Mouse (Mus musculus): ENCODE results near the gene Dpf3. TPM values are rescaled to one million over a fixed set of nuclear protein-coding genes. Genes with fewer than 3 reads are reported as not detected.

Gene Dpf3
- total RNA-seq, 2 experiments from 2014 or later, result 21.2 to 28.7 TPM

DNA sequence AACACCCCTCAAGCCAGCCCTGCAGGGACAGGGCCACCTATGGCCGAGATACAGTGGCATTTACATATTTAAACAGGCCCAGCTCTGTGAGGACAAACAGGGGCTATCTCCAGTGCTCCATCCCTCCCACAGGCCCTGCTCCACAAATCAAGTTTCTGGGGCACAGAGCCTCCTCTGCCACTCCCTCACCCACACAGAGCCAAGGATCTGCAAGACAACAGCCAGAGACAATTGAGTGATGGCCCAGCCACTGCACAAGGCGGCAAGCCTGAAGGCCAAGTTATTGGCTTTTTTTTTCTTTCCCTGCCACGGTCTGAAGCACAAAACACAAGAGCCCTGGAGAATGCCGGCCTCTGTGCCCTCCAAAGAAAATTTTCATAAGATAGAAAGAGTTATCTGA lies 178.9 kb downstream of the Dpf3 start:
- no peak for DNase-seq (ENCODE audit: extremely low spot score in 1 of 2, low spot score in 1 of 2)

DNA sequence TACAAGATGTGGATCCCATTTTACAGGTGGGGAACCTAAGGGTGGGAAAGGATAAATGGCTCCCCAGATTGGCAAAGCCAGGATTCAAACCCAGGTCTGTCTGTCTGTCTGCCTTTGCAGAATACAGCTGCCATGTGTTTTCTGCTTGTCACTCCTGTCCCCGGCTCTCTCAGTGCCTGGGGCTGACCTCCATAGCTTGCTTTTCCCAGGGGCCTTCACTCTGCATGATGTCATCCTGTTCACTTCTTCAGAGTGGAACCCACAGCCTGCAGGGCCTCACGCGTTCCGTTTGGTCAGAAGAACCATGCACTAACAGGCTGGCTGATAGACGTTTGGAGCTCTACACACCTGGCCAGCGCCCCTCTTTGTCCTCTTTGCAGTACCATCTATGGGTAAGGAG lies 184.3 kb downstream of the Dpf3 start:
- no peak for DNase-seq (ENCODE audit: extremely low spot score in 1 of 2, low spot score in 1 of 2)

DNA sequence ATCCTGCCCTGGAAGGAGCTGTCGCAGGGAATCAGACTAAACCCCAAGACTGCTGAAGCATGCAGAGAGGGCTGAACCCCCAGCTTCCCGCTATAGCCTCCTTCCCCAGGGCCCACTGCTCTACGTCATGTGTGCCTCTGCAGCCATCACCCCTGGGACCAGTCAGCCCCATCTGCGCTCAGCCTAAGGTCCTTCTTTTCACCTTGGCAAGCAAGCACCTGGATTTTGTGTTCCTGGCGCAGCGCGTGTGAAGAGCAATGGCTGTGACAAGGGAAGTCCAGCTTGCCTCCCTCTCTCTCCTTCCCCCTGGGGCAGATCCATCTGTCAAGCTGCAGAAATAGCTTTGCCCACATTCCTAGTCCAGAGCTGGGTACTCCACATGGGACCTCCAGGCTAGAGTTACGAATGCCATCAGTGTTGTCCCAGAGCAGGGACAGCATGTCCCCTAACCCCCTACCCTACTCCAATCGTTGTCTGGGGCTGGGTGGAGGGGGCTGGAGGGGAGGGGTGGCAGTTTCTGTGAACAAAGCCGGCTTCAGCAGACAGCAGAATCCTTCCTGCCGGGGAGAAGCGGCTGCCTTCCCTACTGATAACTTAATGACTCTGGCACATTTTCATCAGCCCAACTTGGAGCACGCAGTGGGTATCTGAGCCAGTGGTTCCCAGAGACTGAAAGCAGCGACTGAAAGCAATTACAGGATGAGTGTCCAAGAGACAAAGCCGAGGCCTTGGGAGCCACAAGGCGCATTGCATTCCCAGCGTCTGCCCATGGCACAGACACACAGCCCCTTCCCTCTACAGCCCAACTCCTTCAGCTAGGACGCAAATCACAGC lies 185.0 kb downstream of the Dpf3 start:
- DNase-seq (ENCODE audit: extremely low spot score in 1 of 2, low spot score in 1 of 2), result peak in 1 of 2 experiments; percentile 25

DNA sequence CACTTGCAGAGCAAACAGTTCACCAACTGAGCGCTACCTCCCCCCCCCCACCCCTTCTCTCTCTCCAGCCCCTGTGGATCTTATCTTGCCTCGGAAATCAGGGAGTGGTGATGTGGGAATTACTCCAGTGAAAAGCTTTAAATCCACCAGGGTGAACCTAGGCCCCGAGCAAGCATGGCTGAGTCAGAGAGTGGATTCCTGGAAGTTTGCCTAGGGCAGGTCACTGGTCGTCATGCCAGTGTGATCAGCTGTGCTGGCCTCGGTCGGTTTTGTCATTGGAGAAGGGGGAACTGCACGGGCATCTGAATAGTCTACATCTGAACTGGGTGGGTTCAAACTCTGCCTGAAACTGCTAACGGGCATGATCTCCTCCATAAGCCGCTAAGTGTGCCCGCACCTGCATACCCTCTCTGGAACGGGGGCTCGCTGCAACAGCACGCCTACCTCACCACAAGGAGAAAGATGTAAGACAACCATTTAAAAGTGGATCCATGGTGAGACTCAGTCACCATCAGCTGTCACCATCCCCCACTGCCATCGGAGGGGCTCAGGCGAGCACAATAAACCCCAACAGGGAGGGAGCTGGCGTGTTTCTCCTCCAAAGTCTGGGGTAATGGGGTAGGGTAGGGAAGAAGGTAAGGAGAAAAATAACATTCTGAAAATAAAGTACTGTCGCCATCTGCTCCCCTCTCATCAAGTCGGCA lies 185.7 kb downstream of the Dpf3 start:
- no peak for DNase-seq (ENCODE audit: extremely low spot score in 1 of 2, low spot score in 1 of 2)

DNA sequence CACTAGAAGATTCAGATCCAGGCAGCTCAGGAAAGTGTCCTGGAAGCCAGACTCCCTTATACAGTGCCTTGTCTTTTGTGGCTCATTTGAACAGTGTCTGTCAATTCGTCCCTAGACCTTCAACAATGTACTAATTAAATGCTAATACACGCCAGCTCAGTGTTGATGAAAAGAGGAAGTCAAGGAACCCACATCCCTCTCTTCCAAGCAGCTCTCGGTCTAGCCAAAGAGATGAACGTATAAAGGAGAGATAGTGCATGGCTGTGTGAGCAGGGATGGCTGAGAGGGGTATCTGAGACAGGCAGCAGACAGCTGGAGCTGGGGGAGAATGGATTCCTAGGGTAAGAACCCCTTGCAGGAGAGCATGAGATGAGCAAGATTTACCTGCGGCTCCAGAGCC lies 189.2 kb downstream of the Dpf3 start:
- no peak for DNase-seq (ENCODE audit: extremely low spot score in 1 of 2, low spot score in 1 of 2)

DNA sequence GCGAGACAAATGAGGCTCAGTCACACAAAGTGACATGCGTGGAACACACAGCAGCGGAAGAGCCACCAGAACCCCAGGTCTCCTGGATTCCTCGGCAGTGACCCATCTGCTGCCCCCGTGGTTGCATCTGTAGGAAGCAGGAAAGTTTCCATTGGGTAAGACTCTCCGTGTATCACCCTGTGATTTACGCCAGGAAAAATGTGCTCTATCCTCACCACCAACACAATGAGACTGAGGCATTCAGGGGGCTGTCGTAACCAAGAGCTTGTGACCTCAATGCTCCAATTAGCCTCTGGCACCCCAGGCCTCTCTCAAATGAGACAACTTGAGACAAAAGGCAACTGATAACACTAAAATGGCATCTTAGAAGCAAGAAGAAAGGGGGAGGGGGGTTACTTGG lies 192.5 kb downstream of the Dpf3 start:
- DNase-seq (ENCODE audit: extremely low spot score in 1 of 2, low spot score in 1 of 2), result no peak

DNA sequence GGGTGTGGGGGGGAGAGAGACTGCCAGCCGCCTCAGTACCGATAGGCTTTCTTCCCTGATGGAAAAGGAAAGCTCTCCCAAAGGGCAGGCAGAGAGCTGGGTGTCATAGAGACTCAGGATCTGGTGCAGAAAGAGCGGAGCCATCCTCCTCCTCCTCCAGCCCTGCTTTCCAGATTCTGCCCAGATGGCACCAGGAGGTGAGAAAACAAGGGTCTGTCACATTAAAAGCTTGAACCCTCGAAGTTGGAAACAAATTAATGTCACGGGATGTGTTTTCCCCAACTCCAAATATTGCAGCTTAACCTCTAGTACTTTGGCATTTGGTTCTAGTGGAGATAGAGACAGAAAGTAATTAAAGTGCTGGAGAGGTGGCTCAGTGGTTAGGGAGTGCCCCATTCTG lies 195.6 kb downstream of the Dpf3 start:
- no peak for DNase-seq (ENCODE audit: extremely low spot score in 1 of 2, low spot score in 1 of 2)

DNA sequence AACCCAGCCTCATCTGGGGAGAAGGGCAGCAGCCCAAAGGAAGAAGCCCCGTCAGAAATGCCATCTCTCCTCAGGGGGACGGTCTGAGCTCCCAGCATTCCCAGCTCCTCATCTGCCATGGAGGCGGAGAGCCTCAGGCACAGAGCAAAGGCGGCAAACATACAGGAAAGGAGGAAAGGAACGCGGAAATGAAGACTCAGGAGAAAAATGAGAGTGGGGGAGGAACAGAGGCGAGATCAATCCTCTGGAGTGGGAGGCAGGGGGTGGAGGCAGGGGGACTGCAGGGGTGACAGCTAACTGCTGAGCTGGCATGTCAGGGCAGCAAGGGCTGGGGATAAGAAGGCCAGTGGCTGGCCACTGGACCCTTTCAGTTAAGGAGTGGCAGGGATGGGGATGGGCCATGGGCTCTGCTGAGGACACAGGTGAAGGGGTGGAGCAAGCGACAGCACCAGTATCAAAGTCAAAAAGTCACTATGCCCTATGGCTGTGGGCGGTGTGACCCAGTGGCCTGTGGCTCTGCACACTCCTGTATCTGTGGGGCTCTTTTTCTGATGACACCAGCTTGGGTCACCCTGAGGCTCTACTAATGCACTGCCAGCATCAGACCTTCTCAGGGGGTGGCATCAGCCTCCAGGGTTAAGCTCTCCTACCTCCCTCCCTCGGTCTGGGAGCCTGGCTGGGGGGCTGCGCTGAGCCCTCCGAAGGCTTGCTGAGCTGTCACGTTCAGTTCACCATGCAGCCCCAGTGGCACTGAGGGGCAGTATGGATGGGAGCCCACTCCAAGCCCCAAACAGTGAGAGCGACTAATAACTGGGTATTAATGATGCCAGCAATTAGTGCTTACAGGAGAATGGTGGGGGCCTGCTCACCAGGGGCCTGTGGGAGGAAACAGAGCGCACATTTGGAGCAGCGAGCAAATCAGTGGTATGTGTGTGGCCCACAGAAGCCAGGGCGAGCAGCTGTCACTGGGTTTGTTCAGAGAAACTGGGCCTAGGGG lies 200.7 kb downstream of the Dpf3 start:
- DNase-seq (ENCODE audit: extremely low spot score in 1 of 2, low spot score in 1 of 2), result peak in 1 of 2 experiments; percentile 30

DNA sequence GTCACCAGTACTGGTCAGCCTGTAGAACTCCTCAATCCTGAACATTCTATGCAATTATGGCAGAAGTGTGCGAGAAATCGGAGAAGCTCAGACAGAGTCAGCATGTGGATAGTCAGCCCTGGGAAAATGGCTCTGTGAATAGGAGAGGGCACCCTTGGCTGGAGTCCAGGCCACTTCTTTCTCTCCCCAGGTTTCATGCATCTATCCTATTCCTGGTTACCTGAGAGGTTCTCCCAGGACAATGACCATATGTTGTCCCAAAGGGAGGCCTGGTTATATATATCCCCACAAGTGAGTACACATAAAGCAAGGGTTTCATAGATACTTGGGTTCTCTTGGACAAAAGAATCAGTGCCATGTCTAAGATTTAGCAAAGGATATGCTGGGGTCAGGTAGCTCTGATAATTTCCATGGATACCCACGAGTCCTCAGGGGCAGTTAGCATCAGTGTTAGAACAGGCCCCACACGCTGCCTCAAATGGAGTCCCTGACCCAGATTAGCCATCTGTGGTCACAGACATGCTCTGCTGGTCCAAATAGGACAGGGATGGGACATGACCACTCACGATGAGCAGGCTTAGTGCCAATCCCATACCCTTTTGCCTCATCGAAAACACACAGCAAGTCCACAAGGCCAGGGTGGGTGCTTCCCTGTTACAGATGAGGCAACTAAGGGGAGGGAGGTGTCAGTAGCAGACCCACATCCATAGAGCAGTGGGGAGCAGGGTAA lies 203.8 kb downstream of the Dpf3 start:
- DNase-seq (ENCODE audit: extremely low spot score in 1 of 2, low spot score in 1 of 2), result no peak

DNA sequence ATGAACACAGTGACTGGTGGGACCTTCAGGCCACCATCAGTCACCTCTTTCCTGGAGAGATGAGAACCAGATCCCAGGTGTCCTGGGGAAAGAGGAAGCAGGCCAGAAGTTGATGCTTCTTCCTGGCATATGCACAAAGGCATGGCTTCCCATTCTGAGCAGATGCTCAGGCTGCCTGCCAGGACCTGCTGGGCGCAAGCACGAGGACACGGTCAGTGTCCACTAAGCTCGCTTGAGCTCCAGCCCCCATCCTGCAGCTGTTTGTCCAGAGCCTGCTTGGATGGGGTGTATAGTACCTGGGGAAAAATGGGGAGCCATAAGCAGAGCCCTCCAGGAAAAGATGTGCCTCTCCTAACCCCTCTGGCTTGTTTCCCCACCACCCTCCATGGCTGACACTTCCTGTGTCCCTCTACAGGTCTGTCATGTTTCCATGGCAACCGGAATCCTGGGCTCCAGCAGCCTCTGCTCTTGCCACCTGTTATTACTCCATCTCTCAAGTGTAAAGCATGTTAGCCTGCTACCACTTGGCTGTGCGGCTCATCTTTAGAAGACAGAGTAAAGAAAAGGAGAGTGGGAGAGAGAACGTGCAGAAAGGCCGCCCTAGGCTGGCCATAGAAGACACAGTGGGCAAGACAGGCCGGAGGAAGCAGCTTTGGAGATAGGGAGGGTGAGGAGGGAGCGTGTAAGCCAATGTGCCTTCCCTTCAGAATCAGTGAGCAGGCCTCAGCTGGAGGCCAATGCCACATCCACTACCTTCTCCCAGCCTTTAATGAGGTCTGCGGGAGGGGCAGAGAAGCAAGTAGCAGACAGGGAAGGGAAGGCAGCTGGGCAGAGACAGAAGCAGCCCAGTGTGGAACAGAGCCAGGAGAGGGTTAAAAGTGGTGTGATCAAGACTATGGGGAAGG lies 209.7 kb downstream of the Dpf3 start:
- no peak for DNase-seq (ENCODE audit: extremely low spot score in 1 of 2, low spot score in 1 of 2)

DNA sequence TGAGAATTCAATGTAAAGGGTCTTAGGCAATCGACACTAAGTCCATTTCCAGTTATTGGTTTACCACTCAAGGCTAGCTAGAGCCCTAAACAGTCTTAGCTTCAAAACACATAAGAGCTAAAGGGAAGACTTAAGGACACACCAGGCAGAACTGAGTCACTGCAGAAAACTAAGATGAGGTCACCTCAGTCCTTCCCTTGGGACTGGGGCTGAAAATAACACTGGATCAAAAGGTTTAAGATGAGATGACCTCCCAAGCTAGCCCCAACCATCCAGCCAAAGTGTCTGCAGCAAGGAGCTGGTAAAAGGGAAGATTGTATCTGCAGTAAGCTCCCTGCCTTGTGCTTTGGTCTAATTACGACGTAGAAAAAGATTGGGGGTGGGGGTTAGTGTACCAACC lies 216.3 kb downstream of the Dpf3 start:
- DNase-seq (ENCODE audit: extremely low spot score in 1 of 2, low spot score in 1 of 2), result no peak

DNA sequence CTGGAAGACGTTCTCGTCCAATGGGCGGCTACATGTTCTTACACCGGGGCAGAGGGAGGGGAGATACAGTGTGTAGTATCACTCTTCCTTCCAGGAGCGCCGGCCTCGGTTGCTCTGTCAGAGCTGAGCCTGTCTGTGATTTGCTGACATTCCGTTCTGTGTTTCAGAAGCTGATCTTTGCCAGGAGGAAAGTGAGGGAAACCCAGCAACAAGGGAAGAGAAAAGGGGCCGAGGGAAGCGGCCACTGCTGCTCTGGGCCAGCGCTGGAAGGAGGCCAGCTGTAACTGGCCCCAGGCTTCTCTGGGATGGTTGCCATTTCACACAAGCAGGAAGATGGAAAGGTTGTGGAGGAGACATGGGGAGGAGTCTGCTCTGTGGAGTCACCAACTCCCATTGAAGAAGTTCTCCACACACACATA lies 219.0 kb downstream of the Dpf3 start:
- peak; percentile 31 to 49 for DNase-seq (ENCODE audit: extremely low spot score in 1 of 2, low spot score in 1 of 2)

DNA sequence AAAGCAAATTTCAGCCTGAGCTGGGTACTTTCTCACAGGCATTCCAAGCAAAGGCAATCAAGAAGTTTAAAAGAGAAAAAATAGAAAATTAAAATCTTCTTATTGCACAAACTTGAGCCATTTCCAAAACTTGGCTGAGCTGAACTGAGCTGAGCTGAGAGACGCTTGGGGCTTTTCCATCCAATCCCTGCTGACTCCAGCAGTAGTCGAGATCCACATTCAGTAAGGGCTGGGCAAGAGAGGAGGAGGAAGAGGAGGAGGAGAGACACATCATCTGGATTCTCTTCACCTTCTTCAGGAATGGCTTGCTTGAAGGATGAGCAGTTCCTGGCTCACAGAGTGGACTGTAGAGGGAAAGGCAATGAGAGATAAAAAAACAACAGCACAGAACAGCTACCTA lies 227.0 kb downstream of the Dpf3 start:
- no peak for DNase-seq (ENCODE audit: extremely low spot score in 1 of 2, low spot score in 1 of 2)

DNA sequence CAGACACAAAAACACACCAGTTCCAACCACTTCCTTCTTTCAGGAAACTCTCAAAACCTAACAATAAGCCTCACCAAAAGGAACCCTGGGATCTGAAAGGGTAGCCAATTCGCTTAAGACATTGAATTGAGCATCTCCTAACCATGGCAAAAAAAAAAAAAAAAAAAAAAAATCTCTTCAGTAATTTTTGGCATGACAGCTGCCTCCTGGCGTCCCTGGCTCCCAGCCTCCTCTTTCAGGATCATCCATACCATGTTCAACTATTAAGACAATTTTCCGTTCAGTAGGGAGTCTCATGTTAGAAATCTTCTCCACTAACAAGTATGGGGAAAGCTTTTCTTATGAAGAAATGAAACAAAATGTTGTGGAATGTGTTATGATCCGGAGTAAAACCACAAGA lies 233.1 kb downstream of the Dpf3 start:
- DNase-seq (ENCODE audit: extremely low spot score in 1 of 2, low spot score in 1 of 2), result no peak

DNA sequence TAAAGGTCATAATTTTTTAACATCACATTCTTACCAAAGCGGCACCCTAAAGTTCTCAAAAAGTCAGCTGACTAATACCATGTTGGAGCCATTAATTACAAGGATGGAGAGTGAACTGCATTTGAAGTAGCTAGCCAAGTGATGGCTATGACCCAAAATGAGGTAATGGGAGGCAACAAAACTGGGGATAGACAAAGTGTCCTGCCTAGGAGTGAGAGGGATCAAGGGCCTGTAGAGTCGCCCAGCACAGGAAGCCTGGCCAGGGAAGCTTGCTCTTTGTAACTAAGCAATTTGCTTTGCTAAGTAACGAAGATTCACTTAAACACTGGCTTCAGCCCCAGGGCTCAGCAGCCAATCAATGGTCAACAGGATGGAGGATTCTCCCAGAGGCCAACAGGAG lies 238.4 kb downstream of the Dpf3 start:
- no peak for DNase-seq (ENCODE audit: extremely low spot score in 1 of 2, low spot score in 1 of 2)

DNA sequence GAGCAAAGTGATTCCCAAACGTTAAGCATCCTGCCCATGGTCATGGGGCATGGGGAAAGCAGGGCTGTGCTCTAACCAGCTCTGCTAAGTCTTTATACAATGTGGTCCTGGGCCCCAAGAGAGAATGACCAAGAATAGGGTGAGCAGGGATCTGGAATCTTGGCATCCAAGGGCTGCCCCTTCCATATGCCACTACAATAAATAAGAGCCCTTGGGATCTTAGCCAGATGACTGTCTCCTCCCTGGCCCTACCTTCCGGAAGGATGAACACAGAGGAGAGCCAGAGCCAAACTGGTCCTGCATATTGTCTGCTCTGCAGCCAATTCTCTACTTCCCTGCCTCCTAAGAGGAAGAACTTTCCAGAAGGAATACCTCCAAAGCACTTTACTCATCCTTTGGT lies 238.9 kb downstream of the Dpf3 start:
- DNase-seq (ENCODE audit: extremely low spot score in 1 of 2, low spot score in 1 of 2), result no peak

DNA sequence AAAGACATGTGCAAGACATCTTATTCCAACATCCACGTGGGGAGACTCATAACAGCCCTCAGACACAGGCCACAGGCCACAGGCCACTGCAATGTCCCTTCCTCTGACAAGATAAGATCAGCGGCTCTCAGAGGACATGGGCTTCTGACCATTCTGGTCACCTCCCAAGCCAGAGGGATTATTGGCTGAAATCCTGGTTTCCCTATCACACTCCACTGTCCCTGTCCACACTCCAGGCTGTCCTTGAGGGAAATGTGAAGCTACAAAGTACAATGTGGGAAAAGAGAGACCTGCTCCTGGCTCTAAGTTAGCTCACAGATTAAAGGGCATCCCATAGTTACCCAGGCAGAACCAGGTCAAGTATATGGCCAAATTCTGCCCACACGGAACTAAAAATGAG lies 239.8 kb downstream of the Dpf3 start:
- DNase-seq (ENCODE audit: extremely low spot score in 1 of 2, low spot score in 1 of 2), result no peak

DNA sequence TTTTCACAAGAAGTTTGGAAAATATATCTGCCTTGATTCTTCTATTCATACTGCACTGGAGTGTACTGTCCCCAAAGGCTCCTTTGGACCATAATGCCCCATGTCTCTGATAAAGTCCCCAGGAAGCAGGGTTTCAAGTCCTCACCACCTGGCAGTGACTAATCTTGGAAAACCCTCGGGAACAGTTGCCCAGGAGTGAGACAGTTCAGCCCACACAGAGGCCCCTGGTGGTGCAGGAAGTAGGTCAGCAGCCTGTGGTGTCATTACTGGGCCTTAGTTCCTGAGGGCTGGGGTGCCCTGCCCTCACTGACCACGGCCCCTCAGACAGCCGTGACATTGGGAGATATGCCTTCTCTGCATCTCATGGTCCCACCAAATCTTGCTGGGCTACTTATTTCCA lies 246.5 kb downstream of the Dpf3 start:
- no peak for DNase-seq (ENCODE audit: extremely low spot score in 1 of 2, low spot score in 1 of 2)

DNA sequence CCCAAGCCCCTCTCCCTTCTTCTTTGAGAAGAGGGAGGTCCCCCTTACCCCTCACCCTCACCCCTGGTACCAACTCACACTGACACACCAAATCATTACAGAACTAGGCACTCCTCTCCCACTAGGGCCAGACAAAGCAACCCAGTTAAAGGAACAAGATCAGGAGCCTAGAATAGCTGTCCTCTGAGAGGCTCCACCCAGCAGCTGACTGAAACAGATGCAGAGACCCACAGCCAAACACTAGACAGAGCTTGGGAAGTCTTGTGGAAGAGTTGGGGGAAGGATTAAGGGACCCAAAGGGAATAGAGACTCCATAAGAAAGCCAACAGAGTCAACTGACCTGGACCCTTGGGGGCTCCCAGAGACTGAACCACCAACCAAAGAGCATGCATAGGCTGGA lies 246.9 kb downstream of the Dpf3 start:
- DNase-seq (ENCODE audit: extremely low spot score in 1 of 2, low spot score in 1 of 2), result no peak

All from layer of hippocampus, postnatal 25 days (tissue).